Mouse (Mus musculus) left cerebral cortex, adult 8-10 months (tissue): ENCODE measurements around the gene Scgb1b30. TPM values are rescaled to one million over a fixed set of nuclear protein-coding genes. Genes with fewer than 3 reads are reported as not detected.
A peak's percentile ranks its signal among the peaks of the same experiment; 100 is the strongest.
"Not testable (repeated sequence)": the region's sequence is repeated elsewhere in the genome, so short reads cannot be mapped to it uniquely, and the experiment has no call there.

Experiments used
- DNase-seq, 2 experiments: peaks; one replicate each; pipeline ENCODE4 v3.0.0; 2022; ENCODE audit warnings: low spot score in 2 of 2
- total RNA-seq, 4 experiments: library from RNA; stranded (reverse); gene quantifications; 2 replicates each; pipeline ENCODE4 v1.2.4; 2022

Scgb1b30 gene
- not detected for total RNA-seq

- no peak for DNase-seq
Observed at GRCm38 (mm10) chr7:34094911-34095481, at the start of gene Scgb1b30. TSS of gene Scgb1b30 (plus strand) at chr7:34095431.

GRCm38 (mm10) chr7:34068132-34068531 lies 27.1 kb upstream of the Scgb1b30 start:
- DNase-seq = not testable (repeated sequence)

GRCm38 (mm10) chr7:34100002-34100401 lies 4.8 kb downstream of the Scgb1b30 start:
- no peak for DNase-seq

GRCm38 (mm10) chr7:34101276-34101675 lies 6.0 kb downstream of the Scgb1b30 start:
- DNase-seq = no peak

- DNase-seq = no peak
Observed at GRCm38 (mm10) chr7:34109190-34109589, 14.0 kb downstream of the Scgb1b30 start.

GRCm38 (mm10) chr7:34116601-34117000 lies 21.4 kb downstream of the Scgb1b30 start:
- DNase-seq = no peak

- not testable (repeated sequence) for DNase-seq
Observed at GRCm38 (mm10) chr7:34120636-34121035, 25.4 kb downstream of the Scgb1b30 start.

- no peak for DNase-seq
Observed at GRCm38 (mm10) chr7:34122987-34123720, 27.9 kb downstream of the Scgb1b30 start.

GRCm38 (mm10) chr7:34125346-34125745 lies 30.1 kb downstream of the Scgb1b30 start:
- DNase-seq = no peak

- DNase-seq = no peak
Observed at GRCm38 (mm10) chr7:34126291-34126690, 31.1 kb downstream of the Scgb1b30 start.

- DNase-seq = no peak
Observed at GRCm38 (mm10) chr7:34131118-34131517, 35.9 kb downstream of the Scgb1b30 start.

- DNase-seq = no peak
Observed at GRCm38 (mm10) chr7:34131959-34132354, 36.7 kb downstream of the Scgb1b30 start.

- DNase-seq = no peak
Observed at GRCm38 (mm10) chr7:34132355-34133079, 37.3 kb downstream of the Scgb1b30 start.

GRCm38 (mm10) chr7:34133117-34133762 lies 38.0 kb downstream of the Scgb1b30 start, which contains the start of gene Wtip:
TSS of gene Wtip (minus strand) at chr7:34133268.
- DNase-seq = peak in 1 of 2 experiments; percentile 43

- no peak for DNase-seq
Observed at GRCm38 (mm10) chr7:34134336-34134735, 39.1 kb downstream of the Scgb1b30 start.

- DNase-seq = no peak
Observed at GRCm38 (mm10) chr7:34139493-34139892, 44.3 kb downstream of the Scgb1b30 start.

GRCm38 (mm10) chr7:34141123-34141522 lies 45.9 kb downstream of the Scgb1b30 start:
- no peak for DNase-seq

GRCm38 (mm10) chr7:34147193-34147592 lies 52.0 kb downstream of the Scgb1b30 start:
- no peak for DNase-seq
